Mouse (Mus musculus) embryo, embryonic 9.5 days (tissue): ENCODE data around the gene Mdga1.

Experiments used
- DNase-seq: peaks from one replicate; pipeline ENCODE4 v3.0.0-alpha.2; 2017; ENCODE audit errors: extremely low spot score

Gene Mdga1

DNA sequence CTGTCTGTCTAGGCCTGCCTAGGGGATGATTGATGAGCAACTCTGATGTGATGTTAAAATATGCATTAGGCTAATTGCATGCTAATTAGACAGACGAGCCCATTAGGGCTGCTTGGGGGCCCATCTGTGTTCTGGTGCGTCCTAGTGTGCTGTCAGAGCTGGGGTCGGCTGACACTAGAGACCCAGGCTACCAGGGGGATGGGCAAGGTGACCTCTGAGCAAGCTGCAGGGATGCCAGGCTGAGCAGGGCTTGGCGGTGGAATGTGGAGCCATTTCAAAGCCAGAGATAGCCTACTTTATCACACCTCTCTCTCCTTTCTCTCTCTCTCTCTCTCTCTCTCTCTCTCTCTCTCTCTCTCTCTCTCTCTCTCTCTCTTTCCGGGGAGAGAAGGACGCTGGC, 49.8 kb downstream of the Mdga1 start:
- no peak for DNase-seq

DNA sequence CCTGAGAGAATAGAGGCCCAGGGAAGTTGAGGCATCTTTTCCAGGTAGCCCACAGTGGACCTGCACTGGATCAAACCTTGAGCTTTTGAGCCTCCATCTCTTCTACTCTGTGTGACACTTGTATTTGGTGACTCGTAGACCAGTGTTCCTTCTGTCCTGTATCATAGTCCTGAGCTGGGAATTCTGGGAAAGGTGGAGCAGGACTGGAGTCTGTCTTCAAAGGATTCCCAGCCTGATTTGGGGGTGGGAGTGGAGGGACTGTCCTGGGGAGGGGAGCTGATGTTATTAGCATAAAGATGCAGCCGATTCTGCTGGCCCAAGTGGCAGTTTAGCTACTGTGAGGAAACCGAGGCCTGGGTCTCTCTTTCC, 50.4 kb downstream of the Mdga1 start:
- no peak for DNase-seq

DNA sequence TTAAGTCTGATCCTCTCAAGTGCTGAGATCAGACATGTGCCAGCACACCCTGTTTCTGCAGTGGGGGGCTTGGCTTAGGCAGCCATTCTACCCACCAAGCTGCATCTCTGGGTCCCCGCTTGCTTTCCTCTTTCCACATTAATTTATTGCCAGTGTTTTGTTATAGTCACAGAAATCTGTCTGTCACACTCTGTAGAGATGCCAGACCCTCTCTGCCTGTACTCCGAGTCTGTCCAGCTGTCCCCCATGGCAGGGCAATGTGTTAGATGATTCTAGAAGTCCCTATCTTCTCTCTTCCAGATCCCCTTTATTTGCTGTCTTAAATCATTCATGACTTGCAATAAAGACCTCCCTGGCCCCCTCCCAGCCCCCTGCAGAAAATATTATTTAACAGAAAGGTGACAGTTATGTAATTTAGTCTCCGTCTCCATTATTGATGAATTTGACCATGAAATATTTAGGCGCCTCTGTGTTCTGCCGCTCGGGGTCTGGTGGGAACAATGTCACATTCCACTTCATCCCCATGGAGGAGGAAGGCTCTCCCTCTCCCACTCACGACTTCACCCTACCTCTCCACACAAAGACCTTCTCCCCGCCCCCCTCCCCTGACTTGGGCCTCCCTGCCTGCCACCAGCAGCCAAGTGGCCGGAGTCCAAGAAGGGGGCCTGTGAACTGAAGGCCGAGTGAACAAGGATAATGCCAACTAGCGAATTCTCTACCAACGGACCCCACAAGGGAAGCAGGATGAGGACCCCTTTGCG, 50.9 kb downstream of the Mdga1 start:
- DNase-seq = no peak

DNA sequence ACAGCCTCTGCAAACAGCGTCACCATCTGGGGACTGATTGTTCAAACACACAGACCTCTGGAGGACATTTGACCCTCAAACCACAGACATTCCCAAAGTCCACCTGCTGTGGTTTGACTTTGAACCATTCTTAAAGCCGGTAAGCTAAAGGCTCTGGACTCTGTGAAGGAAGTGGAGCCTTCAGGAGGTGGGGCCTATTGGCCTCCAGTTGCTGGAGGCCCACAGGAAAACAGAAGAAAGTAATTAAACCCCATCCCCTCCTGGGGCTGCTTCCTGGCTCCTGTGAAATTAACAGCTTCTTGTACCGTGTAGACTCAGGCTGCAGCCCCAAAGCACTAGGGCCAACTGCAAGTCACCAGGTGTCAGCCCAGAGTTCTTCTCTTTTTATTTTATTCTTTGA, 52.9 kb downstream of the Mdga1 start:
- DNase-seq = peak; percentile 17

DNA sequence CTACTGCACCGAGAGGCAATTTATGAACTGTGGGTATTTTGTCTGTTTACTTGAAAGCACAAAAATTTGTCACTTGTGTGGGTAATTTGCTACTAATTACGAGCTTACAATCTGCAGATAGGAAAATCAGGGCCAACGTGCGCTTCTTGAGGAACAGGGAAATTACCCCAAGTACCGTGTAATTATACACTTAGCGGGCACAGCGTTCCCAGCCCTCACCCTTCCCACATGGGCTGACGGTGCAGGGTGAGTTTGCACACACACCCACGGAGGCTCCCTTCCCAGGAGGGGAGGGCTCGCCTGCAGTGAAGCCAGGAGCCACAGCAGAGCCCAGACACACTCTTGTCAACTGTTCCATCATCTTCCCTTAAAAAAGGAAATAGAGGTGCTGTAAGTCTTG, 54.1 kb downstream of the Mdga1 start:
- no peak for DNase-seq

DNA sequence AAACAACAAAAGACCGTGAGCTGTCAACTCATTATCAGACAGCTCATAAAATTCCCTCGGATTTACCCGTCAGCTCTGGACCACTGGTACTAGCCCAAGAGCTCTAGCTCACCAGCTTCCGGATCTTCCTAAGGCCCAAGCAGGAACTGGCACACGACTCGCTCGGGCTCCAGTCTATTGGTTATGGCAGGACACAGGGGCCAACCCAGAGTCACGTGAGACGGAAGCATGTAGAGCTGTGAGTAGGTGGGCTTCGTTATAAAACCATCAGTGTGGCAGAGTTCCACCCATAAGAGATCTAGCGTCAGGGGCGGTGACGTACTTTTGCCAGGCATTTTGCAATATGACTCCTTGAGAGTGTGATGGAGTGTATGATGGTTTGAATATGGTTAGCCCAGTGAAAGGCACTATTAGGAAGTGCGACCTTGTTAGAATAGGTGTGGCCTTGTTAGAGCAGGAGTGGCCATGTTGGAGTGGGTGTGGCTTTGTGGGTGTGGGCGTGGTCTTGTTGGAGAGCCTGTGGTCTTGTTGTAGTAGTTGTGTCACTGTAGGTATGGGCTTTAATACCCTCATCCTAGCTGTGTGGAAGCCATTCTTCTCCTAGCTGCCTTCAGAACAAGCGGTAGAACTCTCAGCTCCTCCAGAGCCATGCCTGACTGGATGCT, 56.5 kb downstream of the Mdga1 start:
- DNase-seq = no peak

DNA sequence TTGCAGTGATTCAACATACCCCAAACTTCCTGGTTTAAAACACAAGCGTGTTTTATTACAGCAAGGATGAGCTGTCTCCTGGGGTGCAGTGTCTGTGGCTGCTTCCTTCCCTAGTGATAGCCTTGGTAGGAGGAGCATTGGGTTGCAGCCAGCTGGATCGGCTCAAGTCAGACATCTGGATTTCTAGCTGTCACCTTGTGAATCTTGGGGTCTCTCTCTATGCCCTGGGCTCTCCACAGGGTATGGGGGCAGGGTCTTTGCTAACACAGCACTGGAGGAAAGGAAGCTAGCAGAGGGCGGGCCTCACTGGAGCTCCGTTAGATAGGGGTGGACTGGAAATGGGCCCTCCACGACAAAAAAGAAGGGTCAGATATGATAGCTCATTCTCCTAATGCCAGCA, 57.2 kb downstream of the Mdga1 start:
- no peak for DNase-seq

DNA sequence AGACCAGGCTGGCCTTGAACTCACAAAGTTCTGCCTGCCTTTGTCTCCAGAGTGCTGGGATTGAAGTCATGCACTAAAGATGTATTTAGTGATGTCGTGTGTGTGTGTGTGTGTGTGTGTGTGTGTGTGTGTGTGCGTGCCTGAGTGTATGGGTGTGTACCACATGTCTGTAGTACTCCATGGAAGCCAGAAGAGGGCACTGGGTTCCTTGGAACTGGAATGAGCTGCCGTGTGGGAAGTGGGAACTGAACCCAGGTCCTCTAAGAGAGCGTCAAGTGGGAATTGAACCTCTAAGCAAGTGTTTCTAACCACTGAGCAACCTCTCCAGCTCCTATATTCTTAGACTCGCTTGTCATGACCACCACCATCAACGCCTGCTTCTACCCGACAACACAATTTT, 60.9 kb downstream of the Mdga1 start:
- DNase-seq = no peak

DNA sequence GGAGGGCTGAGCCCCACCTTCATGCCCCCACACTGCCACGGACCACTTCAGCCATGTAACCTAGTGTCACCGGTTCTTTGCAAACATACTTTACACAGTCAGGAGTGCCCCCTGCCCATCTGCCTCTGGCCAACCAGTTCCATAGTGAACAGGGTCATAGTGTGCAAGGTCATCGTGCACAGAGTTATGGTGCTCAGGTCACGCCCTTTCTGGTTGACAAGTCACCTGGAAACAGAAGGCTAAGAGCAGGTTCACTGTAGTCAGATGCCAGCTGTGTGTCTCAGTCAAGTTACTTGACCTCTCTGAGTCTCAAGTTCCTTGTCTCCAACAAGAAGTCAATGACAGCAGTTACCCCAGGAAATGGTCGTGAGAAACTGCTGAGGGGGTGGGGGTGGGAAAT, 65.2 kb downstream of the Mdga1 start:
- no peak for DNase-seq

DNA sequence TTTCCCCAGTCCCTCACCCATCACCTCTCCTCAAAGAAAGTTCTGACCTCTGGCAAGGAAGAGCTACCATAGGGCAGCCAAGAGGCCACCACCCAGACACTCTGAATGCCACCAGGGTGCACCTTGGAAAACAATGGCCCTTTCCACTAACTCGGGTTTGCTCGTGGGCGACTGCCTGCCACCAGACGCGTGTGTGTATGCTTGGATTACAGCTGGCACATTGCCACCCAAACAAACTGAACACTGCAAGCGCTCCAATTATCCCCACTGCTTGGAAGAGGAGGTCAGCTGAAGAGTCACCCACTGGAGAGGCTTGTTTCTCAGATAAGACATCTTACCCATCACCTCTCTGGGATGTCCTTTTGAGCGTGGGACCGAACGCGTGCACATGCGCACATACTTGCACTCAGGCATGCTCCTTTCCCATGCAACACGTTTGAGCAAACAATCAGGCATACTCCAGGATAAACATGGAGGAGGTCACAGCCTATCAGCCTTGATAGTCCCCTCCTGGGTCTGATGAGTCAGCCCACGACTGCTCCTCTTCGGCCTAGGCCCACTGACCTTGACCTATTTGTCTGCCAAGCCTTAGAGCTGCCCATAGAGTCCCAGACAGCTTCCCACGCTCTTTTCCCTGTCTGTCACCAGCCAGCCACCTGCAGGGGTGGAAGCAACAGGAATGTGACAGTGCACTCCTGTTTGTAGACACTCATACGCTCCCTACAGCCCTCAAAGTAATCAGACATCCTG, 67.3 kb downstream of the Mdga1 start:
- DNase-seq = no peak

DNA sequence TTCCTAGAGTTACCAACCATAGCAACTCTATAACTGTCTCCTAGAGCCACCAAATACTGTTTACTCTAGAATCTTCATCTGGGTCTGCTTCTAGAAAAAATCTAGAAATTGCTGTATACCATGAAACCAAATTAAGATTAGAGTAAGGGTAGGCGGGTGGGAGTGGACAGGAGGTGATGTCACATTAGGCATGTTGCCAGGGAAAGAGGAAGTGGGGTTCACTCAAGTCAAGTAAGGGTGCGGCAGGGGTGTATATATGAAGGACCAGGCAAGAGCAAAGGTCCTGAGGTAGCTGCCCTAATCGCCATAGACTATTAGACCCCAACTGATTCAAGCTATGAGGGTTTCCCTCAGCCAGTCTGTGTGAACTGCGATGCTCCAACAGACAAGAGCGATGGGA, 69.6 kb downstream of the Mdga1 start:
- DNase-seq = no peak

DNA sequence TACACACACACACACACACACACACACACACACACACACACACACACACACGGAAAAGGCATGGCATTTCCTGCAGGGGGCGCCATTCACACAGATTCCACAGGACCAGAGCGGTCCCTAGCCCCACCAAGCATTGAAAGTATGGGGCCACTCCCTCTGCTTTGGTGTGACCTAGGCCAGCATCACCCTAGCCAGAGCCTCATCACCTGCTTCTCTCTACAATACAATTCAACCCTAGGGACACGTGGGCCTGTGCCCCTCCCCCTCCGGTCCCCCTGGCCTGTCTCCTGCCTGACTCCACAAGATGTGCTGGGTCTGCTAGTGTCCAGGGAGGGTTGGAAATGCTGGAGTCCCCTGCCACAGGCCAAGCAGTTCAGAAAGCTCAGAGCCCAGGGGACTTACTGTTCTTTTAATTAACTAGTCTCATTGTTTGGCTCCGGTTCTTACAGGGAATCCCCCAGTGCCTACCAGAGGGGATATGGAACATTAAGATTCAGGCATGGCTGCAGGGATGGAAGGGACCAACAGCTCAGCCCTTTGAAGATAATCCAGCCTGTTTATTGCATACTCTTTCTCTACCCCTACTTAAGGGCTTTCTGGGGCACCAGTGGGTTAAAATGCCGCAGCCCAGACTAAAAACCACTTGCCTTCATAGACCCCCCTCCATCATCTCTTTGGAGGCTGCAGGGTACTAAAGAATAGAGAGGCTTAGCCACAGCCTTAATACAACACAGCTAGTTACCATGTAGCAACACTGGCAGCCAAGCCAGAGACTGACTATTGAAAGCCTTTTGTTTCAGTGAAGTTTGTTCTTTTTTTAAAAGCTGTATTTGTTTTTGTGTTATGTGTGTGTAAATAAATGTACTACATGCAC, 73.5 kb downstream of the Mdga1 start:
- DNase-seq = peak; percentile 58

DNA sequence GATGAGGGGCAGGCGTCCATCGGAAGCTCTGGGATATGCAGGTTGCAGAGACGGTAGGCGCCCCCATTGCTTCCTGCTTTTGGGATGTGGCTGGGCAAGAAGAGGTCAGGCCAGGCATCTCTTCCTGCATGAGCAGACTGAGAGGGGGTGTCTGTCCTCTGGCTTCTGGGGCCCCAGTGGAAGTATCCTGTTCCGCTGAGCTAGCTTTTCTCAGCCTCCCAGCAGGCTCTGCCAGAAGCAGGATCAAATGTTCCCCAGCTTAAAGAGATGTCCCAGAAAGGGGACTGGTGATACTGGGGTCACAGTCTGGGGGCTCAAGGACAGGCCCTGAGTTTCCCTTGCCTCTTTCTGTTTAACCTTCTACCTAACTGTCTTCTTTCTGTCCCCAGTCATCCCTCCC, 74.3 kb downstream of the Mdga1 start:
- no peak for DNase-seq

DNA sequence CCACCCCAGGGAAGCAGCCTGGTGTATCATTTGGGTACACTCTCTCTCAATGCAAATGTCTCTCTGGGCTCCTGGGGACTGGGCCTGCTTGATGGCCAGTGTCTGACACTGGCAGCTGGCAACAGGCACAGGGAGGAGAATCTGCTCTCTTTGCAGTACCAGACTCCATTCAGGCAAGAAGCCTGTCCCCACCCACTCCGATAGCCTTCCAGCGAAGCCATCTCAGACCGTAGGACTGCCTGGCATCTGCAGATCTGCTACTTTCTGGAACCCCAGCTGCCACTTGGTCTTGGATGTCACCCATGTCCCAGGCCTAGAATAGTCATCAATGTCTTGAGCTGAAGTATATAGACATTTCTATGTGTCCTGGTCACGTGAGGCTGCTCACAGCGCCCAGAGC, 74.9 kb downstream of the Mdga1 start:
- DNase-seq = no peak

DNA sequence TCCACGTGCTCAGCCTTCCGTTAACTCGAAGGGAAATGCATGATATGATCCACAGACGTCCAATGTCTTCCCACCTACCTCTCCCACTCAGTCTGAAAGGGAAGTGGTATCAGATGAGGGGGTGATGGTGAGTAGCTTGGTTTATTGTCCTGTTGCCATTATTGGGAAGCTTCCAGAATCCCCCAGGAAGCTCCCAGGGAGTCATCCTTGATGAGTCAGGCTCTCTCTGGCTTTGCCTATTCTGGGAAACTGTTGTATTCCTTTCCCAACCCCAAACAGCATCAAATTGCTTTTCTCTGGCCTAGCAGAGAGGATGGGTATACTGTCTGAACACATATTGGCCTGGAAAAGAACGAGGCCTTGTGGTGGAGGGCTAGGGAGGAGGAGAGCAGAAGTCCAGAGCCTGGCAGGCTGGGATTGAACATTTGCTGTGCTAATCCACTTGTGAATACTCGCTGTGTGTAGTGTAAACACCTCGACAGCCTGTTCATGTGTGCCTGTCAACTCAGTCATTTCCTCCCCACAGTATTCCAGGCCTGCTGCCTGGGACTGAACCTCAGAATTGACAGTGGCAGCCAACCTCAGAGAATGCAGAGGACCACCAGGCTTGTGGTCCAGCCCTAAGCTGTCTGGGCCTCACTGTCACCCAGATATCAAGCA, 79.3 kb downstream of the Mdga1 start:
- no peak for DNase-seq

DNA sequence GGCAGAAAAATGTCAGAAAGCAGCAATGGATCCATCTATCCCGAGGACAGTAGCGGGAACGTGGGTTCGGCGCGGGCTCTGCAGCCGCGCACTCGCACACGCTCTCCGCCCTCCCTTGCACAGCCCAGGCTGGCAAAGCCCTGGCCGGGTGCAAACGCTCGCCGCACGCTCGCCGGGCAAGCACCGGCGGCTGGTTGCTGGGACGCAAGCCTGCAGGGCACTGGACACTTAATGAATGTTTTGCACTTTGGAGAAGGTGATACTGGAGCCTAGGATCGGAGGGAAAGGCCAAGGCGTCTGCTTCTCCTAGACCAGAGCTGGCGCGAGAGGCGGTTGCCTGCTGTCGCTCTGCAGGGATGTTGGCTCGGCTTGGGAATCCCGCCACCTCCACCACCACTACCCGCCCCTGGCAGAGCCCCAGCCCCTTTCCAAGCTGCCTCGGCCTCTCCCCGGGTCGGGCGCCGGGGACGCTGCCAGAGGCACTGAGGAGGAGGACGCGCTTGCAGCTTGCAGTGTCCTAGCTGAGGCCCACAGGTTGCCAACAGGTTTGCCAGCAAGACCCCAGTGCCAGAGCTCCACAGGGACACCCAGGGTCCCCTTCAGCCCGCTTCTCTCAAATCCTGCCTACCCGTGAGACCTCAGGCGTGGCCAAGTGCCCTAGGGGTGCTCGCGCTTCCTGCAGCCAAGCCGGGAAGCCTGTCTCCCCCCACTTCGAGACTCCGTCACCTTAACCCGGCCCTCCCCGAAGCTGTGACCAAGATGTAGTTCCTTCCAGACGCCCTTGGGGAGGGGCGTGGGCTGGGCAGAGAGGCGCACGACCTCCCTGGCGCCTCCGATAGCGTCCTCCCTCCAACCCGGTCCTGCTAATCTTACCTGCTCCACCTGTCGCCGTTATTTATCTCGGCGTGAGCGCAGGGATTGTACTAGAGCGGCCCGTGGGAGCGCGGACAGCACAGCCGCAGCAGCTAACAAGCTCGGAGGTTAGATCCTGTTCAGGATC, 80.6 kb downstream of the Mdga1 start:
- DNase-seq = peak; percentile 66

DNA sequence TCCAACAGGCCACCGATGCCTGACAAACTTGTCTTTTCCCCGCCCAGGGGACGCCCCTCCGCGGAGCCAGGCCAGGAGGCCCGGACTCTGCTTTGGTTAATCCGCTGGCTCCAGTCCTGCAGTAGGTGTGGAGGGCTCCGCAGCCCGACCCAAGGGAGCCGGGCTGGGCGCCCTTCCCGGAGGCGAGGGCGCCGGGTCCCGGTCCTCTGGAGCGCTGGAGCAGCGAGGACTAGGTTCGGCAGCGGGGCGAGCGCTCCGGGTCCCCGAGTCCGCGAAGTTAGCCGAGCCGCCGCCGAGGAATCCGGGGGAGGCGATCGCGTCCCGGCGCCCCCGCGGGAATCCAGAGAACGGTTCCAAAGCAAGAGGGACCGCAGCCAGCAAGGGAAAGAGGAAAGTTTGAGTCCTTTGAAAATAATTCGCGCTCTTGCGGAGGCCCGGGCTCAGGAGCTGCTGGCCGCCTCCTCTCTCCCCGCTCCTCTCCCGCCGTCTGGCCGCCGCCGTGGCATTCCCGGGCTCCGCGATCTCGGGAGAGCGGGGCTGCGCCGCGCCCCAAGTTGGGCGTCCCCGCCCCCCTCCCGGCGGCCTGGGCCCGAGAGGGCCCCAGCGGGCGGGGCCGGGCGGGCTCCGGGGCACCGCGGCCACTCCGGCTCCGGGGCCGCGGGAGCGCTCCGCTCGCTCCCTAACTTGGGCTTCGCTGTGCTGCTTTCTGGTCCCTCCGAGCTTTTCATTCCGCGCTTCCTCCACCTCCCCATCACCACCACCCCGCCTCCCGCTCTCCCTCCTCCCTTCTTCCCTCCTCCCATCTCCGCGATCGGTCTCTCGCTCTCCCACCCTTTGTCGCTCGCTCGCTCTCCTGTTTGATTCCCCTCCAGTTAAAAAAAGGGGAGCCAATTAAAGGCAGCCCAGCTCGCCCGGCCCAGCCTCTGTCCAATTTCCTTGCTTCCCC, 81.7 kb downstream of the Mdga1 start:
- DNase-seq = peak; percentile 76

DNA sequence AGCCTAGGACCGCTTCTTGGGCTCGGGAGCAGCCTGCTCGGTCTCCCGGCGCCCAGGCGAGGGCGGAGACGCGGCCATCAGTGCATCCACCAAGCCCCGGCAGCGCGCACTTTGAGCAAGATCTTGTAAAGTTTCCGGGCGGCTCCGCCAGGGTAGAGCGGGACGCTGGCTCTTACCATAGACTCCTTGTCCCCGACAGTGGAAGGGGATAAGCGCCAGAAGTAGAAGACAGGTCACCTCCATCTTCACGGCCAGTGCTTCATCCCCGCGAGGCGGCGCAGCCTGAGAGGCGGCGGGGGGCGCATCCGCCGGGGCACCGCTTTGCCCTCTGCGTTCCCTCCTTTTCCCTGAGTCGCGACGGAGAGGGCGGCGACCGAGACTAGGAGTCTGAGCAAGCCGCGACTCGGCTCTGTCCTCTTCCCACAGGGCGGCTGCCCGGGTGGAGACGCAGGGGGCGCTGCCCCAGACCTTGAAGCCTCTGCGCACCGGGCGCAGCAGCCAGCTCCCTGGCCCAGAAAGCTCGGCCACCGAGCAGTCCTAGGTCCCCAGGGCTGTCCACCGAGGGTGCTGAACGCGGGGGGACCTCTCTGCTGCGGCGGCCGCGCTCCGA, 82.5 kb downstream of the Mdga1 start:
- peak; percentile 81 for DNase-seq
